Mouse (Mus musculus): ENCODE data around the gene Rac3. TPM values are rescaled to one million over a fixed set of nuclear protein-coding genes. Genes with fewer than 3 reads are reported as not detected.

Rac3 gene
- polyA plus RNA-seq, 1 experiment from 2014 or later: 347 TPM

DNA sequence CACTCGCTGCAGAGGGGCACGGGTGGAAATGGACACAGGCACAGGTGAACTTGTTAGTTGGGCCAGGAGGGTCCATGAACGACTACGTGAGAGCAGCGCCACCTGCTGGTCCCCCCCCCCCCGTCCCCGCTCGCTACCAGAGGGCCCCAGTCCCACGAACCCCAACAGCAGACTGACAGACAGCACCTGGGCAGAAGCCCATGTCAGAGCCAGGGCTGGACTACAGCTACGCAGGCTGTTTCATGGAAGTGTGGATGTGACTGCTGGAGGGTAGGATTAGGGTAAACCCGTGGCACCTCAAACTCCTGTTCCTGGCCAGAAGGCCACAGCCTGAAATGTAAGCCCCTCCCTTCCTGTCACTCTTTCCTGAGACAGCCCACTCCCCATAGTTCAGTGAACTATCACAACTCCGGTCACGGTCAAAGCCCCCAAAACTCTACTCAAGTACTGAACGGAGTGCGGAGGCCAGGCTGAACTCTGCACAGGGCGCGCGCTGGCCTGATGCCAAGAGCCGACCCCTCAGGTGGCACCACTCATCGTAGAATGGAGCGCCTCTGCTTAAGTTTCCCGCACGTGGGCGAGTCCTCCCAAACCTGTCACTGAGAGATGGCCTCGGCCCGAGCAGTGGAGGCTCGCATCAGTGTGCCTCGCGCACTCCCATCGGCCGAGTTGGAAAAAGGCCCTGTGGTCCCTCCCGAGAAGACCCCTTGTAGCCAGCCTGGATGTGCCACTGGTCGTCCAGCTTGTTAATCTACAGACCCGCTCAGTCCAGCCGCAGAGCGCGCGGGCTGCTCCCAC, 8.3 kb upstream of the Rac3 start:
- ATAC-seq: no peak; the same call in 1 of the 2 replicates
- H3K4me2 ChIP-seq (ENCODE audit: low read length): peak overlapping the region; percentile 100
- WGBS: under 1% methylated on average over 38 of the region's 38 CpGs
- H3K9me3 ChIP-seq (ENCODE audit: control insufficient read depth, low read length): no peaks in the 10 kb centered on the region
- no peaks in the 10 kb centered on the region for H3K27me3 ChIP-seq (replicated peaks; ENCODE audit: control insufficient read depth, insufficient read depth, low read length)
- peaks cover 20% of the 10 kb centered on the region for H3K4me1 ChIP-seq (replicated peaks; ENCODE audit: control insufficient read depth, insufficient read depth, low read length)
- H3K9ac ChIP-seq (replicated peaks; ENCODE audit: low read depth, low read length): peak overlapping the region; percentile 70
- H3K4me3 ChIP-seq (replicated peaks; ENCODE audit: low read length): peak overlapping the region; percentile 78
- H3K36me3 ChIP-seq (ENCODE audit: control insufficient read depth, insufficient read depth): peaks cover 7% of the 10 kb centered on the region
- peak overlapping the region; percentile 74 for H3K27ac ChIP-seq (ENCODE audit: low read length)

DNA sequence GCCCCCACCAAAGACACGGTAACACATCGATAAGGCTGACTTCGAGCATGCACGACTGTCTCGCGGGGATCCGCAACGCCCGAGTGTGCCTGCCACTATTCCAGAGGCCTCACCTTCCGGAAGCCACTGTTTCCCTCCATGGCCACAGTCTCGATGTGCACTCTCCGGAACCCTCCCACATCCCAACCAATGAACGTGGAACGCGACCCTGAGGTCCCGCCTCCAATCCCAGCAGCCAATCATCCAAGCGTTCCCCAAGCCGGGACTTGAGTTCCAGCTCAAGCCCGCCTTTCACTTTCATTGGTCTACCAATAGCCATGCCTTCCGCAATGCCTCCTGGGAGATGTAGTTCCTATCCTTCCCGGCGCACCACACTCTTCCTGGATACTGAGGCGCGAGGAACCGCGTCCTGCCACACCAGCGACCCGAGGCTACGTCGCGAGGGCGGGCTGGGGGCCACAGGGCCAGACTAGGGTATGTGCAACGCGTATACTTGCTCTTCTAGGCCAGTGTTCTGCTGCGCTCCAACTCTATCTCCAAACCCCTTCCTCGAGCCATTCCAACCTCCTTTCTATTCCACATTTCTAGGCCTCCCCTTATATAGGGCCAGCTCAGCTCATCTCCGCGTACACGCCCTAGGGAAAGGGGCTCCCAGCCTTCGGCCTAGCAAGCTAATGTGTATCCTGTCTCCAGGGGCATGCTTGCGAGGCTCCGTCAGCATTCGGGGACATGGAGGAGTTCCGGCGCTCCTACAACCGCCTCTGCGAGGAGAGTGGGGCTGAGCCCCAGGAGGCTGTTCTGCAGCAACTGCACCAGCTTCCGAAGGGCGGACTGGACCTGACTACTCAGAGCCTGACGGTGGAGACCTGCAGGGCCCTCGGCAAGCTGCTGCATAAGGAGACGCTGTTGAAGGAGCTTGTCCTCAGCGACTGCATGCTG, 7.4 kb upstream of the Rac3 start, which contains the start of the genes Cenpx and Lrrc45:
TSS of gene Cenpx (minus strand) at position 159 of the 939 bp plus-strand sequence.
TSS of gene Lrrc45 (plus strand) at position 346 of the 939 bp plus-strand sequence.
- WGBS: 2% methylated on average over 53 of the region's 53 CpGs
- peaks cover 10% of the 10 kb centered on the region for H3K36me3 ChIP-seq (ENCODE audit: control insufficient read depth, insufficient read depth)
- peak within 1 kb of the TSS; percentile 78 for H3K4me3 ChIP-seq (replicated peaks; ENCODE audit: low read length)
- peak within 1 kb of the TSS; percentile 74 for H3K27ac ChIP-seq (ENCODE audit: low read length)
- no peaks in the 10 kb centered on the region for H3K9me3 ChIP-seq (ENCODE audit: control insufficient read depth, low read length)
- peak within 1 kb of the TSS; percentile 71 for H3K9ac ChIP-seq (replicated peaks; ENCODE audit: low read depth, low read length)
- H3K4me1 ChIP-seq (replicated peaks; ENCODE audit: control insufficient read depth, insufficient read depth, low read length): peaks cover 20% of the 10 kb centered on the region
- peak within 1 kb of the TSS; percentile 100 for H3K4me2 ChIP-seq (ENCODE audit: low read length)
- H3K27me3 ChIP-seq (replicated peaks; ENCODE audit: control insufficient read depth, insufficient read depth, low read length): no peaks in the 10 kb centered on the region
- peak; percentile 98 for ATAC-seq

DNA sequence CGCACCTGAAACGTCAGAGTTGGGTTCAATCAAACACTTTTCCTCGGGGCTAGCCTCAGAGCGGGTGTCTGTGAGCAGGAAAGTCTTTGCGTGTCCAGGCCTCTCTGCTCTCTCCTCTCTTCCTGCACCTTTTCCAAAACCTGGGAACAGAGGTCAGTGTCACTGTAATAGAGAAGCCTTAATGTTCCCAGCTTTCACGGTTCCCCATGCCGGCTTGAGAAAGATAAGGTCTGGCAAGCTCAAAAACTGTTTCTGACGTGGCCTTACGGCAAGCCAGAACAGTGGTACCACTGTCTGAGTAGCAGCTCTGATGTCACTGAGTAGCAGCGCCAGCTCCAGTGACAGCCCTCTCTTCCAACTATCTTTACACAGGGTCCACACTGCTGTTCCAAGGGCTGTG, 6.7 kb upstream of the Rac3 start:
- no peak for ATAC-seq
- WGBS: 53% methylated on average over 10 of the region's 10 CpGs

DNA sequence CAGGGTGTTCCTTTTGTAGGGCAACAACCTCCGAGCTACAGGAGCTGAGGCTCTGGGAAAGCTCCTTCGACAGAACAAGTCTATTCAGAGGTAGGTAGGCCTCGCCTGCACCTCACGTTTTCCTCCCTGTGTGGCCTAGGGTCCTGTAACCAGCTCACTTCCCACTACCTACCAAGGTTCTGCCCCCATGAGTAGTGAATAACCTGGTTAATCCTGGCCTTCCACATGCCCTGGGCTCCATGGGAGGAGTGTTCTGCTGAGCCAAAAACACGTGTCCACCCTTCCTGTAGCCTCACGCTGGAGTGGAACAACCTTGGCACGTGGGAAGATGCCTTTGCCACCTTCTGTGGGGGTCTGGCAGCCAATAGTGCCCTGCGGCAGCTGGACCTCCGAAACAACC, 6.1 kb upstream of the Rac3 start:
- WGBS: 89% methylated on average over 9 of the region's 9 CpGs
- no peak for ATAC-seq
- H3K9ac ChIP-seq (replicated peaks; ENCODE audit: low read depth, low read length): no peak overlapping the region

More for the DNA sequence above, 6.7 kb upstream of the Rac3 start:
- H3K4me3 ChIP-seq (replicated peaks; ENCODE audit: low read length): peak overlapping the region; percentile 78
- H3K27ac ChIP-seq (ENCODE audit: low read length): no peak overlapping the region
- H3K4me2 ChIP-seq (ENCODE audit: low read length): peak overlapping the region; percentile 87
- H3K36me3 ChIP-seq (ENCODE audit: control insufficient read depth, insufficient read depth): peaks cover 8% of the 10 kb centered on the region
- no peaks in the 10 kb centered on the region for H3K9me3 ChIP-seq (ENCODE audit: control insufficient read depth, low read length)
- no peaks in the 10 kb centered on the region for H3K27me3 ChIP-seq (replicated peaks; ENCODE audit: control insufficient read depth, insufficient read depth, low read length)
- H3K4me1 ChIP-seq (replicated peaks; ENCODE audit: control insufficient read depth, insufficient read depth, low read length): peaks cover 20% of the 10 kb centered on the region
- H3K9ac ChIP-seq (replicated peaks; ENCODE audit: low read depth, low read length): peak overlapping the region; percentile 71

DNA sequence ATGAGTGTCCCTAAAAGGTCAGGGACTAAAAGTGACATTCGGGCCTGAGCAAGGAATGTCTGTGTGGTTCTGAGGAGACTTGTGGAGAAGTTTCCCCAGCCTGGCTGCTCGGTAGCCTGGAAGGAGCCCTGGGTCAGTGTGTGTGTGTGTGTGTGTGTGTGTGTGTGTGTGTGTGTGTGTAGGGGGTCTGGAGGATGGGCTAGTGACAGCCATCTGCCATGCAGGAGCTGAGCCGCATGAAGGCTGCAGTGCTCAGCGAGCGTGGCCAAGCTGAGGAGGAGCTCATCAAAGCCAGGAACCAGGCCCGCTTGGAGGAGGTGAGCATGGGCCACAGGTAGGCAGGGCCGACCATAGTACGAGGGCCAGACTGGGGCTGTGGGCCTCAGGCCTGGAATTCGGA, 2.0 kb upstream of the Rac3 start:
- H3K4me2 ChIP-seq (ENCODE audit: low read length): no peak overlapping the region
- no peak overlapping the region for H3K4me3 ChIP-seq (replicated peaks; ENCODE audit: low read length)
- H3K27me3 ChIP-seq (replicated peaks; ENCODE audit: control insufficient read depth, insufficient read depth, low read length): no peaks in the 10 kb centered on the region
- no peak for ATAC-seq
- no peak overlapping the region for H3K27ac ChIP-seq (ENCODE audit: low read length)
- peaks cover 28% of the 10 kb centered on the region for H3K4me1 ChIP-seq (replicated peaks; ENCODE audit: control insufficient read depth, insufficient read depth, low read length)
- H3K36me3 ChIP-seq (ENCODE audit: control insufficient read depth, insufficient read depth): peaks cover 5% of the 10 kb centered on the region
- no peak overlapping the region for H3K9ac ChIP-seq (replicated peaks; ENCODE audit: low read depth, low read length)
- WGBS: 93% methylated on average over 9 of the region's 9 CpGs
- no peaks in the 10 kb centered on the region for H3K9me3 ChIP-seq (ENCODE audit: control insufficient read depth, low read length)

More for the DNA sequence above, 6.1 kb upstream of the Rac3 start:
- Histone ChIP-seq H3K4me2 (ENCODE audit: low read length) (no peak overlapping the region), H3K4me3 (replicated peaks; ENCODE audit: low read length) (no peak overlapping the region), H3K36me3 (ENCODE audit: control insufficient read depth, insufficient read depth) (peaks cover 8% of the 10 kb centered on the region), H3K4me1 (replicated peaks; ENCODE audit: control insufficient read depth, insufficient read depth, low read length) (peaks cover 20% of the 10 kb centered on the region), H3K27ac (ENCODE audit: low read length) (no peak overlapping the region), H3K27me3 (replicated peaks; ENCODE audit: control insufficient read depth, insufficient read depth, low read length) (no peaks in the 10 kb centered on the region), H3K9me3 (ENCODE audit: control insufficient read depth, low read length) (no peaks in the 10 kb centered on the region)

DNA sequence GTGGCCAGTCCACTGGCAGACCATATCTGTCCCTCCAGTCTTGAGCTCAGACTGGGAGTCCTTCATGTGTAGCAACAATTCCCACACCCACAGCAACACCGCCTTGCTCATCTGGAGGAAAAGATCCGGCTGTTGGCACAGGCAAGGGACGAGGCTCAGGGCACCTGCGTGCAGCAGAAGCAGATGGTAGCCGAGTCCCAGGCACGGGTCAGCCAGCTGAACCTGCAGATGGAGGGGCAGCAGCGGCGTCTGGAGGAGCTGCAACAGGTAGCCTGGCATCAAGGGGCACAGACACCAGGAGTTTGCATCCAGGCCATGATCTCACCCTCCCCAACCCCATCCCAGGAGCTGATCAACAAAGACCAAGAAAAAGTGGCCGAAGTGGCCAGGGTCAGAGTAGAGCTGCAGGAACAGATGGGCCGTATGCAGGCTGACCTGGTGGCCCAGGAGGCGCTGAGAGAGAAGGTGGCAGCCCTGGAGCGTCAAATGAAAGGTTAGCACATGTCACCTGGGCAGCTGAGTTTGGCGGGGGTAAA, 1.4 kb upstream of the Rac3 start:
- Histone ChIP-seq H3K27ac (ENCODE audit: low read length) (no peak overlapping the region), H3K36me3 (ENCODE audit: control insufficient read depth, insufficient read depth) (peaks cover 5% of the 10 kb centered on the region), H3K27me3 (replicated peaks; ENCODE audit: control insufficient read depth, insufficient read depth, low read length) (no peaks in the 10 kb centered on the region), H3K4me1 (replicated peaks; ENCODE audit: control insufficient read depth, insufficient read depth, low read length) (peaks cover 21% of the 10 kb centered on the region), H3K4me2 (ENCODE audit: low read length) (no peak overlapping the region), H3K4me3 (replicated peaks; ENCODE audit: low read length) (no peak overlapping the region), H3K9ac (replicated peaks; ENCODE audit: low read depth, low read length) (no peak overlapping the region), H3K9me3 (ENCODE audit: control insufficient read depth, low read length) (no peaks in the 10 kb centered on the region)
- 90% methylated on average over 13 of the region's 13 CpGs for WGBS
- ATAC-seq: no peak

DNA sequence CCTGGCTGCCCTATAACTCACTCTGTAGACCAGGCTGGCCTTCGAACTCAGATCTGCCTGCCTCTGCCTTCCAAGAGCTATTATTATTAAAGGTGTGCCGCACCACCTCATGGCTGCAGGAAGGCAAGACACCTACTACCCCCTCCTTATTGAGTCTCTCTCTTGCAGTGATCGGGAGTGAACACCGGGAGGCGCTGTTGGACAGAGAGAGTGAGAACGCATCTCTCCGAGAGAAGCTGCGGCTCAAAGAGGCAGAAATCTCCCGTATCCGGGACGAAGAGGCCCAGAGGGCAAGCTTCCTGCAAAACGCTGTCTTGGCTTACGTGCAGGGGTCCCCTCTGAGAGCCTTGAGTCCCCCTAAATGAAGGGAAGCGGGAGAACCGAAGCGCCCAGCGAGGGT, 820 bp upstream of the Rac3 start:
- Histone ChIP-seq H3K27me3 (replicated peaks; ENCODE audit: control insufficient read depth, insufficient read depth, low read length) (no peaks in the 10 kb centered on the region), H3K4me2 (ENCODE audit: low read length) (peak overlapping the region; percentile 98)
- ATAC-seq: peak; percentile 19; the same call in 1 of the 2 replicates

DNA sequence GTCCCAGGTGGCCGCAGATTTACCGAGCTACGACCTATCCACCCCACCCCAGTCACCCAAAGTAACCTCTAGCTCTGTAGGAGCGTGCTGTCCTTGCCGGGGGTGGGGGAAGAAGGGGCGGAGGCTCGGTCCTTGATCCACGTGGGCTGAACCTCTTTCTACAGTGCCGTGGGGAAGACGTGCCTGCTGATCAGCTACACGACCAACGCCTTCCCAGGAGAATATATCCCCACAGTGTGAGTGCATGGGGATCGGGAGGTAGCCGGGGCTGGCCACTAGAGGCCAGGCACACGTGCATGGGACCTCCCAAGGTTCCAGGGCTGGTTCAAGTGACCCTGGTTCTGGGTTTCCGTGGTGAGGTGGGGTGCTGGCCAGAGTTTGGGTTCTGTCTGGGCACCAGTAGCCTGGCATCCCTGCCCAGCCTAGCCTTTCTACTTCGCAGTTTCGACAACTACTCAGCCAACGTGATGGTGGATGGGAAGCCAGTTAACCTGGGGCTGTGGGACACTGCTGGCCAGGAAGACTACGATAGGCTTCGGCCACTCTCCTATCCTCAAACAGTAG, 879 bp downstream of the Rac3 start:
- Histone ChIP-seq H3K9ac (replicated peaks; ENCODE audit: low read depth, low read length) (peak overlapping the region; percentile 87), H3K4me2 (ENCODE audit: low read length) (peak overlapping the region; percentile 98), H3K4me1 (replicated peaks; ENCODE audit: control insufficient read depth, insufficient read depth, low read length) (peaks cover 27% of the 10 kb centered on the region), H3K27ac (ENCODE audit: low read length) (no peak overlapping the region), H3K36me3 (ENCODE audit: control insufficient read depth, insufficient read depth) (peaks cover 5% of the 10 kb centered on the region), H3K27me3 (replicated peaks; ENCODE audit: control insufficient read depth, insufficient read depth, low read length) (no peaks in the 10 kb centered on the region), H3K4me3 (replicated peaks; ENCODE audit: low read length) (peak overlapping the region; percentile 74), H3K9me3 (ENCODE audit: control insufficient read depth, low read length) (no peaks in the 10 kb centered on the region)
- 21% methylated on average over 21 of the region's 21 CpGs for WGBS
- peak; percentile 7; the same call in 1 of the 2 replicates for ATAC-seq

More for the DNA sequence above, 820 bp upstream of the Rac3 start:
- peaks cover 21% of the 10 kb centered on the region for H3K4me1 ChIP-seq (replicated peaks; ENCODE audit: control insufficient read depth, insufficient read depth, low read length)
- peaks cover 5% of the 10 kb centered on the region for H3K36me3 ChIP-seq (ENCODE audit: control insufficient read depth, insufficient read depth)
- peak overlapping the region; percentile 87 for H3K9ac ChIP-seq (replicated peaks; ENCODE audit: low read depth, low read length)
- 9% methylated on average over 17 of the region's 17 CpGs for WGBS
- H3K4me3 ChIP-seq (replicated peaks; ENCODE audit: low read length): peak overlapping the region; percentile 74
- no peak overlapping the region for H3K27ac ChIP-seq (ENCODE audit: low read length)
- no peaks in the 10 kb centered on the region for H3K9me3 ChIP-seq (ENCODE audit: control insufficient read depth, low read length)
